In the genomic region with DNA sequence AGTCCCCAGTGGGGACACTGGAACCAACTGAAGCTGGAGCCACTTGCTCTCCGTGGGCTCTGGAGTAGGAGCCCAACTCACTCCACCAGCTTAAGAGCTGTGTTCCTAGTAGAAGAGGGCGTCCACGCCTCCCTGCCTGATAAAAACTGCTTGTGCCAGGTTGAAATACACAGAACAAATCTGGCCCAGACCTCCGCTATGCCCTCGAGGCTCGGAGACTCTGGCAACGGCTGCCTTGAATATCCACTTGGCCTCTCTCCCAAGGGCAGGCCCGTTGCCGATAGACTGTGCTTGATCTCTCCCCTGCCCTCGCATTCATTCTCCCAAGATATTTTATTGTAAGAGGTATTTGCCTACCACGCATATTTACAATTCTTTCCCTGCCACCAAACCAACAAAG, we compare ENCODE assay signal across 17 mouse cellular contexts. TPM values are rescaled to one million over a fixed set of nuclear protein-coding genes. Genes with fewer than 3 reads are reported as not detected.
DNase-seq lines count a peak whose midpoint lies in the region; ATAC-seq lines count a peak whose summit lies in the region.
"Had no signal": no experiment of that assay in that cellular context is flagged by ENCODE, and none has a peak within 500 bp of the region (broad histone marks: within the 10 kb centered on the region; RNA-seq: fewer than 3 reads in every experiment).

No protein-coding gene starts in this region.

- peaks cover 2% of the 10 kb centered on the region; the same call in 1 of the 2 replicates for H3K4me1 ChIP-seq in lung, embryonic 16.5 days (replicated peaks; ENCODE audit: control insufficient read depth, insufficient read depth, low read length)
- H3K4me1 ChIP-seq: hindbrain, embryonic 10.5 days; liver, embryonic 13.5 days had no signal

- H3K9me3 ChIP-seq in lung, embryonic 16.5 days (ENCODE audit: control insufficient read depth, low read length): no peaks in the 10 kb centered on the region
- H3K9me3 ChIP-seq: hindbrain, embryonic 10.5 days; liver, embryonic 13.5 days had no signal

- 48% methylated on average over 11 of the region's 11 CpGs for WGBS in lung, embryonic 16.5 days

- ATAC-seq in lung, embryonic 16.5 days (ENCODE audit: low read depth): peak; percentile 24; the same call in 1 of the 2 replicates
- no peak for ATAC-seq in activated CD4-positive, CD25-positive, alpha-beta regulatory T cell, adult 4 months
- ATAC-seq: forebrain, postnatal 0 days had no signal

- no peak overlapping the region for H3K4me2 ChIP-seq in lung, embryonic 16.5 days (ENCODE audit: low read depth, low read length)
- H3K4me2 ChIP-seq: liver, embryonic 13.5 days had no signal

- H3K4me3 ChIP-seq in lung, embryonic 16.5 days (ENCODE audit: low read length): no peak overlapping the region
- H3K4me3 ChIP-seq: hindbrain, embryonic 10.5 days; liver, embryonic 13.5 days; myocyte had no signal

- no peaks in the 10 kb centered on the region; the same call in 1 of the 2 replicates for H3K27me3 ChIP-seq in lung, embryonic 16.5 days (ENCODE audit: control insufficient read depth, insufficient read depth, low read depth, low read length)

- H3K9ac ChIP-seq in lung, embryonic 16.5 days (ENCODE audit: low read length): no peak overlapping the region
- H3K9ac ChIP-seq: forebrain, postnatal 0 days; liver, embryonic 13.5 days had no signal

- peak overlapping the region; percentile 52; the same call in 1 of the 2 replicates for H3K27ac ChIP-seq in lung, embryonic 16.5 days (ENCODE audit: low read length)
- H3K27ac ChIP-seq: hindbrain, embryonic 10.5 days; liver, embryonic 13.5 days had no signal

- no peaks in the 10 kb centered on the region for H3K36me3 ChIP-seq in lung, embryonic 16.5 days (ENCODE audit: control insufficient read depth, insufficient read depth, low read length)
- H3K36me3 ChIP-seq: hindbrain, embryonic 10.5 days; liver, embryonic 13.5 days had no signal

- peak; percentile 56 to 63 for DNase-seq in cerebellum, postnatal 10 days
- DNase-seq in cerebellum, postnatal 36 days: no peak
- DNase-seq in ovary, adult 18-20 months (ENCODE audit: low spot score): peak; percentile 86
- DNase-seq in ovary, postnatal 10 days (ENCODE audit: low spot score): no peak
- DNase-seq in testis, postnatal 10 days (ENCODE audit: low spot score): peak; percentile 76
- no peak for DNase-seq in gastrocnemius, postnatal 10 days
- DNase-seq: forebrain, postnatal 0 days; gastrocnemius, postnatal 36 days; kidney, adult 11 months; liver, embryonic 13.5 days; thymus, adult 2 months had no signal

RNA-seq across cellular contexts. Expression of a gene that starts 1.0 kb away (rescaled TPM):
- 70.6 and 70.8 TPM in 2 replicates for polyA plus RNA-seq in lung, embryonic 16.5 days (2015; fragmentation: Nextera tagmentation; extraction: Ambion mirVana)
- polyA plus RNA-seq in activated CD4-positive, CD25-positive, alpha-beta regulatory T cell, adult 4 months (2017; shearing (Covaris generic)): 10 to 100 TPM; 60.7 to 68.3 TPM
- 10 to 100 TPM; 38.2 to 42.6 TPM for total RNA-seq in gastrocnemius, postnatal 10 days (2021)

RNA-seq across cellular contexts. Expression of a gene that starts 31.2 kb away (rescaled TPM):
- 7.4 and 8.0 TPM in 2 replicates for polyA plus RNA-seq in lung, embryonic 16.5 days (2015; fragmentation: Nextera tagmentation; extraction: Ambion mirVana)
- polyA plus RNA-seq in activated CD4-positive, CD25-positive, alpha-beta regulatory T cell, adult 4 months (2017; shearing (Covaris generic)): not detected
- total RNA-seq in gastrocnemius, postnatal 10 days (2021): under 1 TPM; 0.47 to 0.65 TPM
- total RNA-seq: megakaryocyte-erythroid progenitor cell, adult 5-6 weeks had no signal

RNA-seq across cellular contexts. Expression of a gene that starts 48.1 kb away (rescaled TPM):
- 4.6 and 6.6 TPM in 2 replicates for polyA plus RNA-seq in lung, embryonic 16.5 days (2015; fragmentation: Nextera tagmentation; extraction: Ambion mirVana)
- polyA plus RNA-seq in activated CD4-positive, CD25-positive, alpha-beta regulatory T cell, adult 4 months (2017; shearing (Covaris generic)): not detected
- total RNA-seq in gastrocnemius, postnatal 10 days (2021): not detected
- total RNA-seq: gastrocnemius, postnatal 36 days; megakaryocyte-erythroid progenitor cell, adult 5-6 weeks had no signal
- polyA plus RNA-seq: liver, embryonic 13.5 days; spleen, adult 2 months had no signal

RNA-seq across cellular contexts. Expression of a gene that starts 49.0 kb away (rescaled TPM):
- polyA plus RNA-seq in lung, embryonic 16.5 days (2015; fragmentation: Nextera tagmentation; extraction: Ambion mirVana): 24.1 and 28.8 TPM in 2 replicates
- 10 to 100 TPM in 1 of 2 experiments, 1 to 10 TPM in 1; 8.2 to 10.6 TPM for polyA plus RNA-seq in activated CD4-positive, CD25-positive, alpha-beta regulatory T cell, adult 4 months (2017; shearing (Covaris generic))
- 1 to 10 TPM; 7.3 to 8.7 TPM for total RNA-seq in gastrocnemius, postnatal 10 days (2021)

Comparison
In these comparisons a context has a peak if more than half of its experiments do, and no peak if none do; other contexts are left out.
1. DNase-seq: peak in cerebellum, postnatal 10 days (2 of 2), ovary, adult 18-20 months (single experiment) and testis, postnatal 10 days (single experiment); none in cerebellum, postnatal 36 days (0 of 2), ovary, postnatal 10 days (single experiment) and gastrocnemius, postnatal 10 days (single experiment).